Mouse (Mus musculus) hematopoietic stem cell, adult 5-6 weeks (primary cell): Measurements from ENCODE around the gene Rab40b. TPM values are rescaled to one million over a fixed set of nuclear protein-coding genes. Genes with fewer than 3 reads are reported as not detected.

ENCODE experiments used
- ATAC-seq, 2 experiments: fragments of 125-278 bp in 1 of 2; replicated peaks in 1 of 2; 2 replicates each; pipeline ENCODE4 v1.8.0; 2016 to 2017; ENCODE audit warnings: inconsistent platforms in 2 of 2, mild to moderate bottlenecking in 2 of 2, moderate number of reproducible peaks in 2 of 2, low read depth in 1 of 2, moderate TSS enrichment in 1 of 2; ENCODE audit not compliant: low FRiP score in 2 of 2, poor library complexity in 2 of 2, severe bottlenecking in 2 of 2, insufficient read depth in 1 of 2, low TSS enrichment in 1 of 2
- total RNA-seq: library from RNA; stranded (forward); fragments of 172-1452, 232-1000 nt; gene quantifications from 2 replicates; pipeline ENCODE4 v1.2.3, GENCODE M21; 2017

The Rab40b gene
- 1.4 and 1.5 TPM in 2 replicates for total RNA-seq

DNA sequence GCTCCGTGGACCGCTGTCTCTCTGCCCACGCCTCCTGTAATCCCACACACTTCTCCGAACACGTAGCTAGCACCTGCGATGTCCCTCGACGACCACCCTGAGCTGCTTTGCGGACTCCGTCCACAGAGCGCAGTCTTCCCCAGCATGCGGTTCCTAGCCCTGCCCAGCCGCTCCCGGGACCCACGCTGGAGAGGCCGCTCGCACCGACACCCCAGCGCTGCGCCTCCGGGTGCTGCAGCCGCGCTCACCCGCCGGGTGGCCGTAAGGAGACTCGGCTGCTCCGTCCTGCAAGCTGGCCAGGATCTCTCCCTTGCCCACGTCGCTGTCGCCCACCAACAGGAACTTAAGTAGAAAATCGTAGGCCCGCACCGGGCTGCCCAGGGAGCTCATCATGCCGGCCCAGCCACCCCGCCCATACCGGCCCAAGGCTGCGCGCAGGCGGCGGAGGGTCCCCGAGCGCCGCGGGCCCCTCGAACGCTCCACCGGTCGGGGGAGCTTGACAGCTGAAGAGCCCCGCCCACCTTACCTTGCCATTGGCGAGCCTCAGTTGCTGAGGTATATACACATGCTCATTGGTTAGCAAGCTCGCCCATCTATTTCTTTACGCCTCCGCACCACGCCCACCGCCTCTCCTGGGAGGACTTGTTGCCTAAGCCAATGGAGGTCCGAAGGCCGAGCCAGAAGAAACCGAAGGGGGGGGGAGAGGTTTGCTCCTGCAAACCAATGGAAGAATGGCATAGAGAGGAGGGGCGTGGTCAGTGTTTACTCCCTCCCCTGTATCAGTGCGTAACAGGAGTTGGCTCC lies at the start of gene Rab40b:
Rab40b (minus strand) TSS at position 502 of the 804 bp plus-strand sequence.
- ATAC-seq = peak; percentile 90 to 95

DNA sequence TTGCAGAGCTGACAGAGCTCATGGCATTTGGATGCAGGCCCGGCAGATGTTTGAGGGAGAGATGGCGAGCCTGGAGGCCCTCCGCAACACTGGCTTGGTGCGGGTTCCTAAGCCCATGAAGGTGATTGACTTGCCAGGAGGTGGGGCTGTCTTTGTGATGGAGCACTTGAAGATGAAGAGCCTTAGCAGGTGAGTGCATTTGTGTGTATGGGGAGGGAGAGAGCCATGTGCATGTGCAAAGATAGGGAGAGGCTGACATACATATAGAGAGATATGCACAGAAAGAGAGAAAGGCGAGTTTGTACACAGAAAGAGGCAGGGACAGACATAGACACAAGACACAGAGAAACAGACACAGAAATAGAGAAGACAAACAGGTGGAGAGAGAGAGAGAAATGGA lies 49.2 kb upstream of the Rab40b start:
- ATAC-seq = no peak

DNA sequence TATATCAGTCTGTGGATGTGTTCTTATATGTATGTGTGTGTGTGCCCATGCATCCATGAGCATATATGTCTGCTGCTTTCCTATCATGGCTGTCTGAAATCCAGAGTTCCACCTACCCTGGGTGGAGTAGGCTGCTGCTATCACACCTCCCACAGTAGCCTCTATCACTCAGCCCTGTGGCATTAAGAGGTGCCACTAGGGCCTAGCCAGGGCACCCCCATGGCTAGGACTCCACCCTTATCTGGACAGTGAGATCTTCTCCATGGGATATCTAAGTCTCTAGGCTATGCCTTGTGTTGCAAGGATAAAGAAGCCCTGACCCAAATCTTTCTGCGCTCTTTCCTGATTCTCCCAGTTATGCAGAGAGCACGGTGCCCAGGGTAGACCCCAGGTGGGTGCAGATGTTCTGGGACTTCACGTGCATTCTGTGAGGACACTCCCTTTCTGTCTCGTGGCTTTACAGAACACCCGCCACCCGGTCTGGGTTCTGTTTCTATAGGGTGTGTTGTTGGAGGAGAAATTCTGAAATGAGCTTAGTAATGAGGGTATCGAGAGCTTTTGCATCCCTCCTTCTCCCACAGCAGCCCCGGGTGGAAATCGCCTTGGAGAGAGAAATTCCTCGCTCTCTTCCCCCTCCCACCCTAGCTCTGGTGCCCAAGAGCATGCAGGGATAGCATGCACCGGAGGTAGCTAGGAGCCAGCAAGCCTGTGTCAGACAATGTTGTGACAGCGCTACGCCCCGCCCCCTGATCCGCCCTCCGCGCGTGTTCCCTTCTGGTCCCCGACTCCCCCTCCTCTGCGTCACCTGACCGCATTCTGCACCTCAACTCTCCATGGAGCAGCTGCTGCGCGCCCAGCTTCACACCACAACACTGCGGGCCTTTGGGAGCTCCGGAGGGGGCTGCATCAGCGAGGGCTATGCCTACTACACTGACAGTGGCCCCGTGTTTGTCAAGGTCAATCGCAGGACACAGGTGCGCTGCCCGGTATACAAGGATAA lies 46.4 kb upstream of the Rab40b start, which contains the start of gene Fn3k:
Fn3k (plus strand) TSS at position 758 of the 1,000 bp plus-strand sequence.
- peak; percentile 96 to 98 for ATAC-seq

DNA sequence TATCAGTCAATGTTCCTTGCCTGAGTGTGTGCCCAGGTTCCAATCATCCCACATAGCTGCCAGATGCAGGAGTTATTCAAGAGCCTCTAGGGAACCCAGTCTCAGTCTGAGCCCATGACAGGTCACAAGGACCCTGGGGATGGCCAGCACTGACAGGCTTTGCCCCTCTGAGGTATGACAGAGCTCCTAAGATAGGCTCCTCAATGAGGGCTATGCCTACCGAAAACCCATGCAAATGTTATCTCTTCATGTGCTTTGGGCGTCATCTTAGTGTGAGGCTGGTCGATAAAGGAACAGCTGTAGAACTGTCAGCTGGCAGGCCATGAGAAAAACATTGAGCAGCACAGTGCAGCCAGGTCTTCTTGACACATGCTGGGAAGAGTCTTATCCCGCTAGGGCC lies 45.3 kb upstream of the Rab40b start:
- peak in 1 of 2 experiments; percentile 3; a peak in 1 of 4 replicates for ATAC-seq

DNA sequence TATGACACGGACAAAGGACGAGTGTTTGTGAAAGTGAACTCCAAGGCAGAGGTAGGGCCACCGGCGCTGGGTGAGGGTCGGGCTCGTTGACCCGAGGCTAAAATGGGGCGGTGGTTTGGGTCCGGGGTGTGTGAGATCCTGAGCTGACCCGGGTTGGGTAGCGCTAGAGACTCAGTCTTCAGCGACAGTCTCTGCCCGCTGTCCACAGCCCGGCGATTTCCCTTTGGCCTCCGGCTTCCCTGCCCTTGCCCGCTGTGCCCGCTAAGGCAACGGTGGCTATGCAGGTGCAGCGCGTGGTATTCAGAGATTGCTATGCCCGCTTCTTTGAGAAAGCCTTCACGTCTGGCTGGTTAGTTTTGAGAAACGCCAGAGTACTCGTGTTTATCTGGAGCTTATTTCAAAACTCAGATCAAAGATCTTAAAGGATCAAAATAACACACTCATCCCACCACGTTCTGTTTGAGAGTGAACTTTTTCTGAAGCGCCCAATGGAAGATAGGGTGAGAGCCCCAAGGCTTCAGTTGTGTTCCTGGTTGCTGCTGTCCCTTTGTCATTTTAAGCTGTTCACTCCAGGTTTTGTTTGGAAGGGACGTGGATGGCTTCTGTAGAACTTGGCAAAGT lies 33.6 kb upstream of the Rab40b start:
- peak; percentile 30 to 38 for ATAC-seq

DNA sequence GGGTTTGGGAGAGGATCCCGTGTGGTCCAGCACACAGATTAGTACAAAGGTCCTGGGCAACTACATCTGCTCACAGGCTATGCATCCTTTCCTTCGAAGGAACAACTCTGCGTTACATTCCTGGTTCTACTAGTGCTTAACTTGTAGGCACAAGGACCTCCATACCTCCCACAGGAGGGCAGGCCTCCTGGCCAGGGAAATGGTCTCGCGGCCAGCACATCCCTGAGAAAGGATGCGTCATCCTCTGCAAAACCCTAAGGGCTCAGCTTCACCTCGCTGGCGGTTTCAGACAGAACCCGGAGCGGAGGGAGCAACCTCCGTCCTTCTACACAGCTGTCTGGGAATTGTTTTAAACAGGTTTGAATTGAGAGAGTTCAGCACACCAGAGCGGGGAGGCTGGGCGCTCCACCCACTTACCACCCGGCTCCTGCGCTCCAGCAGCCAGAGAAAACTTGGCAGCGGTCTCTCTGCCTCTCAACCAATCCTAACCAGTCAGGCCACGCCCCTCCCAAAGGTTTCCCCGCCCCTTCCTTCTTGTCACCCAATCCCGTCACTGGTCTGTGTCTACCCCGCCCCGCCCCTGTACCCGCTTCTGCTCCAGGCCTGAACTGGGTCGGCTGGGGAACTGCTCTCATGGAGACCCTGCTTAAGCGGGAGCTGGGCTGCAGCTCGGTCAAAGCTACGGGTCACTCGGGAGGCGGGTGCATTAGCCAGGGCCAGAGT lies 32.9 kb upstream of the Rab40b start, which contains the start of gene Fn3krp:
Fn3krp (plus strand) TSS at position 572 of the 723 bp plus-strand sequence.
- ATAC-seq = peak; percentile 97 to 99

DNA sequence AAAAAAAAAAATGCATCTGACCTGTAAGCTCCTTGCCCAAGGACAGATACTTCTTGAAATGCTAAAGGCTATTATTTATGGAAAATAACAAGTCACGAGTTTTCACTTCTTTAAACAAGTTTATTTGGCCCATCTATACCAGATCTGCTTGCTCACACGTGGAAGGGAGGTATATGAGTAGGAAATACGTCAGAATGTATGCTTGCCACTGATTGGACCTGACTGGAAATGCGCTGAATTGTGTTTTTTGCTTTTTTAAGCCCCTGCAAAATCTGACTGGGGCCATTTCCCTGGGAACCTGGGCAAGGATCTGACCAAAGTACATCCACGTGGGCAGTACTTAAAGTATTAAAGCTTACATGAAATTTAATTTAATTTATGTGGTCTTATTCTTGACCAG lies 32.3 kb upstream of the Rab40b start:
- no peak for ATAC-seq

DNA sequence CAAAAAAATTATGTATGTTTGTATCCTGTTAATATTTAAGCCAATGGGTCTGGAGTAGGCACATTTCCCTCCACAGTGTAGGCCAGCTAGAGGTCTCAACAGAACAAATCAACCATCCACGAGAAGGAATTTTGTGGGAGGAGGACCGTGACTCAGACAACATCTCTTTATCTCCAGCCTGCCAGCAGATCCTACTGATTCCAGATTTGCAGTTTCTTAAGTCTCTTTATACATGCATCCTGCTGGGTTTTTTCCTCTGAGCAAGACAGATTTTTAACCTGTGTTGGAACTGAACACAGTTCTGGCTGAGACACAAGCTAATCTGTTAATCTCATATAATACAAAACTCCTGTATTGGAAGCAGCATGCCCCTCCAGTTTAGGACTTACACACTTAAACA lies 30.9 kb upstream of the Rab40b start:
- no peak for ATAC-seq

DNA sequence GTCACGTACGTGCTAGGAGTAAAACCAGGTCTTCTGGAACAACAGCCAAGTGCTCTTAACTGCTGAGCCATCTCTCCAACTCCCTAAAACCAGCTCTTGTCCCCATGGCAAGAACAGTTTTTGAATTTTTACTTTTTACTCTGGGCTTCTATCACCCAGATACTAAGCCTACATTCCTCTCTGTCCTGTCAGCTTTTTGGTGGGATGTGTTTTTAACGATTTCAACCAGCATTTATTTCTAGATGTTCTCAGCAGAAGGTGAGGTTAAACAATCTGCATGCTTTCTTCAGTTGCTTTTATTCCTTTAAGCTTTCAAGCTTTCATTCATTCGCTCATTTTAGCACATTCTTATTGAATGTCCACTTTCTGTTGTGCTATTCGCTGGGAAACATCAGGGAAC lies 29.9 kb upstream of the Rab40b start:
- ATAC-seq = no peak

DNA sequence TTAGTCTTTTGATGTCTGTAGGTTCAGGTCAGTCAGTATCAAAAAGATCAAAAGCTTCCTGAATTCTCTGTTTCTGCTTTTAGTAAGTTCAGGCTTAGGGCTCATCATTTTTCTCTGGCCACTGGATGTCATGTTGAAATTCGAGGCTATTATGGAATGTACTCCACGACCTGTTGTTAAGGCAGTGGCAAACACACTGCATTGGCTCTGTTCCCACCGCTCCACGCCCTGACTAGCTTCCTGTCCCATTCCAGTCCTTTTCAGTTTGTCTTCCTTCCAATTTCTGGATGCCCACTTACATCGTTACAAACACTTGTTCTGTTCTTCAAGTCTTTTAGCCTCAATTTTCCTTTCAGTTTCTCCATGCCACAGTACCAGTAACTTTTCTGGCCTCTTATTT lies 27.3 kb upstream of the Rab40b start:
- ATAC-seq = no peak

DNA sequence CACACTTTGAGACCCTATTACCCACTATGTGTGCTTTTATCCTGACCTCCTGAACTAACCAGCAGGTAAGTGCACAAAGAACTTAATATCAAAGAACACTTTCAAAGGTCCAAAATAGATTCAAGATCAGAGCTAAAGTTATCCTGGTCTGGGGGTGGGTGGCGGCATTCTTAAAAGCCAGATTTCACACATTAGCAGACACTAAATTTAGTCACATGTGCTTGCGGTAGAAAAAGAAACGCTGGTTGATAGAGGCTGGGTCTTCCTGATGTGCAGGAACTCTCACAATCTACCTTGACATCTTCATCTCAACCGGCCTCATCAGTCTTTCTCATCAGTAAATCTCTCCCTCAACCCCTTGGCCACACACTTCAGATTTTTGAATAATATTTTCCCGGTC lies 26.7 kb upstream of the Rab40b start:
- ATAC-seq = no peak

DNA sequence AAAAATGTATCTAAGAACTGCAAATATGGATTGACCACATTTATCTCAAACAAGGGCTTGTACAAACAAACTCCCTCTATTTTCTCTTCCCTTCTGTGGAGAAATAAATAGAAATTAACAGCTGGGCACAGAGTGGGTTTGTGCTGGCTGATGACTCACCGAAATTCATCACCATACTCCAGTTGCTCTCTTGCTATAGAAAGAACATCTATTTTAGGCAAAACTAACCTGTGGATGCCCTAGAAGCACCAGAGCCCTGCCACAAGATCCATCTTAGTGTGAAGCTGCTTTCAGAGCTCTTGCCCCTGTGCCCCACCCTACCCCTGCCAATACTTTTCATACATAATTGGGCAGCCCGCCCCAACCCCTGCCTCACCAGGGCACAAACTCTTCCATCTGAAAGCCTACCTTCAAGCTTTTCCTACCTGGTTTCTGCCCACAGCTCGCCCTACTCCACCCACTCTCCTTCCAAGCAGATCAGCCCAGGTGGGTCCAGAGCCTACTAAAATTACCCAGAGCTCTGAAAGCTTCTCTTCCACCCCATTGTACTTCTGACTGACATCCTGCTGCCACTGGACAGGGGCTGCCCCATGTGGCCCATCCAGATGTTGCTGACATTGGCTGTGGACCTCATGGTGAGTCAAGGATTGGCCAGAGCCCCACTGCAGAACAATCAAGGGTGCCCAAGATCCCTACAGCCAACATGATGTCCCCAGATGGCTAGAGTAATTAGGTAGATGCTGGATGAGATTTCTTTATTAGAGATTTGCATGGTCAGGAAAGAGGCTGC lies 19.5 kb upstream of the Rab40b start:
- no peak for ATAC-seq

DNA sequence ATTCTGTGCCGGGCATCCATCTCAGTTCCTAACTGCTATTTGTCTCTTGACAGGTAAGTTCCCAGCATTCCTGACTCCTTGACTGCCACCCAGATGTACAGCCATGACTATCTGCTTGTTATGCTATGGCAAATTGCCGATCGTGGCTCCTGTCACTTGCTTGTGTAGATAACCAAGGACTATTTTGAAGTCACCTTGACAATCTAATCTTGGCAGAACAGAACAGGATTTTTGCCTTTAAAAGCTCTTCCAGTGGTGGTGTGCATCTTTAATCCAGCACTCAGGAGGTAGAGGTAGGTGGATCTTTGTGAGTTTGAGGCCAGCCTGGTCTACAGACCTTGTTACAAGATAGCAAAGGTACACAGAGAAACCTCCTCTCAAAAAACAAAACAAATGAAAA lies 4.4 kb upstream of the Rab40b start:
- no peak for ATAC-seq

DNA sequence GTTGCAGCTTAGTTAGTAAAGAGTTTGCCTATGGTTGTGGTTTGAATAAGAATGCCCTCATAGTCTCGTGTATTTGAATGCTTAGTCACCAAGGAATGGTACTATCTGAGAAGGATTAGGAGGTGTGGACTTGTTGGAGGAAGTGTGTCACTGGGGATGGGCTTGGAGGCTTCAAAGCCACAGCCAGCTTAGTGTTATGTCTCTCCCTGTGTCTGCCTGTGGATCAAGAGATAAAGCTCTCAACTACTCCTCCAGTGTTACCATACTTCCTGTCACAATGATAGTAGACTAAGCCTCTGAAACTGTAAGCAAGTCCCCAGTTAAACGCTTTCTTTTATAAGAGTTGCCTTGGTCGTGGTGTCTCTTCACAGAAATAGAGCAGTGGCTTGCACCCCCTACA lies 2.7 kb upstream of the Rab40b start:
- ATAC-seq = no peak

DNA sequence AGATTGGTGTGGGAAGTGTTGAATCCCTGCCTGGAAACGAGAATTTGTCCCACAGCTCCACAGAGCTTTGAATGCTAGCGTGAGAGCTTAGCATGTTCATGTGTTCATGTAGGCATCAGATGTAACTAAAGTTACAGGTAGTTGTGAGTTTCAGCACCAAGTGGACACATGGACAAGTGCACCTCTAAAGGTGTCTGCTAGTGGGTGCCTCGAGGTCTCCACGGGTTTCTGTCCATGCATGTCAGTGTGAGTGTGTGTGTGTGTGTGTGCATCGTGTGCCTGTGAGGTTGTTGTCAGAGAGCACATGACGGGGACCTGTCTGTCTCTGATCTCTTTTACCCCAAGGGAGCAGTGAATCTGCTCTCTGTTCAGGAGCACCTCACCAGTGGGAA lies 499 bp upstream of the Rab40b start:
- peak; percentile 10 to 30; a peak in 1 of 4 replicates for ATAC-seq

DNA sequence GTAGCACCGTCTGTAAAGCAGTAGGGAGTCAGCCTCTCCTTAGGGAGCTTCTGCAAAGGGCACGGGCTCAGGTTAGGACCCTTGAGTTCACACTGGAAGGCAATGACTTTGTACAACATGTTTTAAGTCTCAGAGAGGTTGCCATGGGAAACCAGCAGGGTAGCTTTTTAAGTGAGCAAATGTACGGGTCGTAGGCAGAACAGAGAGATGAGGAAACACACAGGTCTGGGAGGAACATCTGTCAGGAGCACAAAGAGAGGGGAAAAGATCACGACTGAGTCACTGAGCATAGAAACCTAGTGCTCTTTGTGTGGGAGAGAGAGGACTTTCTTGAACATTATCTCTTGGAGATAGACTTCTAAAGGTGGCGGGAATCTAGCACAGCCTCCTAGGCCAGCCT lies 7.8 kb downstream of the Rab40b start:
- no peak for ATAC-seq
